Mouse (Mus musculus): Measurements from ENCODE around the gene Cdk20.

DNA sequence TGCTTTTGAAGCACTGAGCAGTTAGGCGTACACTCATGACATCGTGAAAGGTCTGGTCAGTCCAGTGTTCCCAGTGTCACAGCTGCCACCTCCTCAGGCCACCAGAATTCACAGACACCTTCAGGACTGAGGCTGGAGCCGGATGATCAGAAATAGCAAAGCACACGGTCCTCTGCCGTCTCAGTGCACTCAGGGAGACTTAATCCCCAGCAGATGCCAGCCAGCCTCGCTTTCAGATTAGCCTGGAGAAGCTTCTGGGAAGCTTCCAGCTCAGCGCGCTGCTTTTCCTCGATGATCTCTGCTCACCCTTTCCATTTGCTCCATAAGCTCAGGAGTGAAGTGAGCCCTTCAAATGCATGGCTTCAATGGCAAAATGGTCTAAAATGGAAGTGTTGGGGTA lies 33.1 kb downstream of the Cdk20 start:
- no peak for TF ChIP-seq USF1 (IDR thresholded peaks at IDR 0.05; ENCODE audit: low read depth)
- no peak for TF ChIP-seq POLR2A (IDR thresholded peaks at IDR 0.05; ENCODE audit: insufficient read length, low read depth)
- TF ChIP-seq TCF3 (IDR thresholded peaks at IDR 0.05; ENCODE audit: insufficient read length, low read depth): no peak
- no peak for TF ChIP-seq POLR2AphosphoS2 (IDR thresholded peaks at IDR 0.05; ENCODE audit: insufficient read length, low read depth)
- no peak for TF ChIP-seq CEBPB (IDR thresholded peaks at IDR 0.05; ENCODE audit: insufficient read depth, poor library complexity, severe bottlenecking)
- no peak for TF ChIP-seq MYOD1 (IDR thresholded peaks at IDR 0.05; ENCODE audit: control insufficient read depth in 1 of 3, insufficient read length in 2 of 3, low read depth in 2 of 3)

All from myocyte (in vitro differentiated cells).